In the genomic region with DNA sequence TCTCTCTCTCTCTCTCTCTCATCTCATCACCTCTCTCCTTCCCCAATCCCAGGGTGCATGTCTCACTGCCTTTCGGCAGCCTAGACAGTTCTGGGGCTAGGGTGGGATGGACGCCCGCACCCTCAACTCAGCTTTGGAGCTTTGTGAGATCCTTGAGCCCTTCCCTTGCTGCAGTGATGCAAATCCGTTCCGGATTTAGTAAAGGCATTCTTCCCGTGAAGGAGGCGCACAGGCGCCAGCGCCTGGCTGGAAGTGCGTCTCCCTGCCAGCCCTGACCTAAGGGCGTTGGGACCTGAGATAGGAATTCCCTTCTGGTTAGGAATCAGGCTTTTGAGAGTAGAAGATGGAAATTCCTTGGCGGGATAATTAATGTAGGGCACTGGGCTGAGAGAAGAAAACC, we compare ENCODE assay signal across 9 mouse cellular contexts. TPM values are rescaled to one million over a fixed set of nuclear protein-coding genes. Genes with fewer than 3 reads are reported as not detected.
A peak's percentile ranks its signal among the peaks of the same experiment; 100 is the strongest.
DNase-seq lines count a peak whose midpoint lies in the region; ATAC-seq and TF ChIP-seq lines count a peak whose summit lies in the region.
"Had no signal": no experiment of that assay in that cellular context is flagged by ENCODE, and none has a peak within 500 bp of the region (broad histone marks: within the 10 kb centered on the region; RNA-seq: fewer than 3 reads in every experiment).

No protein-coding gene starts in this region.

- ATAC-seq in forebrain, embryonic 11.5 days (replicated peaks; ENCODE audit: low FRiP score), result no peak

- TF ChIP-seq CTCF in lung, adult 2 months (IDR thresholded peaks at IDR 0.05; ENCODE audit: insufficient read depth, low read length), result no peak

- peak overlapping the region; percentile 47 for H3K9ac ChIP-seq in forebrain, embryonic 11.5 days (ENCODE audit: low read length)
- H3K9ac ChIP-seq: liver, embryonic 13.5 days had no signal

- peak overlapping the region; percentile 31; the same call in 1 of the 2 replicates for H3K4me2 ChIP-seq in forebrain, embryonic 11.5 days (ENCODE audit: low read depth, low read length, severe bottlenecking)
- H3K4me2 ChIP-seq: liver, embryonic 13.5 days had no signal

- no peaks in the 10 kb centered on the region for H3K9me3 ChIP-seq in forebrain, embryonic 11.5 days (ENCODE audit: control insufficient read depth, low read length)
- H3K9me3 ChIP-seq in hindbrain, embryonic 10.5 days, result no peaks in the 10 kb centered on the region
- H3K9me3 ChIP-seq: liver, embryonic 13.5 days had no signal

- TF ChIP-seq POLR2A in lung, adult 2 months (IDR thresholded peaks at IDR 0.05; ENCODE audit: borderline replicate concordance, extremely low read depth, low read depth, low read length), result peak; percentile 40; the same call in 1 of the 2 replicates

- no peaks in the 10 kb centered on the region for H3K36me3 ChIP-seq in forebrain, embryonic 11.5 days (ENCODE audit: control insufficient read depth, insufficient read depth, low read length)
- H3K36me3 ChIP-seq in hindbrain, embryonic 10.5 days, result no peaks in the 10 kb centered on the region
- H3K36me3 ChIP-seq: liver, embryonic 13.5 days had no signal

- H3K4me1 ChIP-seq in forebrain, embryonic 11.5 days (replicated peaks; ENCODE audit: control insufficient read depth, insufficient read depth, low read length), result peaks cover 4% of the 10 kb centered on the region; the same call in 1 of the 2 replicates
- H3K4me1 ChIP-seq in hindbrain, embryonic 10.5 days (replicated peaks), result peaks cover 22% of the 10 kb centered on the region
- H3K4me1 ChIP-seq in lung, adult 2 months (ENCODE audit: control insufficient read depth, insufficient read depth, low read length), result peaks cover 2% of the 10 kb centered on the region; the same call in 1 of the 2 replicates
- H3K4me1 ChIP-seq: liver, embryonic 13.5 days had no signal

- peak; percentile 53 for DNase-seq in right cerebral cortex, postnatal 25 days
- no peak for DNase-seq in right cerebral cortex, postnatal 14 days
- DNase-seq in forebrain, embryonic 11.5 days (ENCODE audit: low spot score), result no peak
- peak; percentile 47 for DNase-seq in hindbrain, embryonic 10.5 days (ENCODE audit: low spot score)
- DNase-seq in lung, adult 2 months, result peak; percentile 46
- no peak for DNase-seq in thymus, postnatal 0 days (ENCODE audit: low spot score)
- DNase-seq in ovary, postnatal 10 days (ENCODE audit: low spot score), result no peak
- no peak for DNase-seq in ovary, postnatal 36 days (ENCODE audit: low spot score)
- DNase-seq: liver, embryonic 13.5 days had no signal

- 5% methylated on average over 12 of the region's 12 CpGs for WGBS in forebrain, embryonic 11.5 days
- WGBS in hindbrain, embryonic 10.5 days, result 5% methylated on average over 12 of the region's 12 CpGs
- WGBS in lung, adult 2 months, result 10% methylated on average over 12 of the region's 12 CpGs

- H3K27me3 ChIP-seq in forebrain, embryonic 11.5 days (ENCODE audit: control insufficient read depth, insufficient read depth, low read length), result no peaks in the 10 kb centered on the region
- no peaks in the 10 kb centered on the region for H3K27me3 ChIP-seq in hindbrain, embryonic 10.5 days (ENCODE audit: insufficient read depth, poor library complexity, severe bottlenecking)

- H3K4me3 ChIP-seq in forebrain, embryonic 11.5 days (ENCODE audit: low read depth, low read length), result 0 out of 2 replicates have a peak overlapping the region, but pooled peaks have one; percentile 2
- peak overlapping the region; percentile 18 for H3K4me3 ChIP-seq in hindbrain, embryonic 10.5 days
- H3K4me3 ChIP-seq in lung, adult 2 months (replicated peaks; ENCODE audit: extremely low read depth, low read depth, low read length), result peak overlapping the region; percentile 54
- H3K4me3 ChIP-seq: liver, embryonic 13.5 days had no signal

- no peak overlapping the region for H3K27ac ChIP-seq in forebrain, embryonic 11.5 days (ENCODE audit: low read depth, low read length)
- H3K27ac ChIP-seq in hindbrain, embryonic 10.5 days, result peak overlapping the region; percentile 73
- H3K27ac ChIP-seq: liver, embryonic 13.5 days had no signal

RNA-seq across cellular contexts. Expression of a gene that starts 9.6 kb away (rescaled TPM):
- polyA plus RNA-seq in forebrain, embryonic 11.5 days (2014; fragmentation: Nextera tagmentation; extraction: Ambion mirVana), result not detected in 2 replicates
- polyA plus RNA-seq in hindbrain, embryonic 10.5 days (2016; fragmentation: Nextera tagmentation; extraction: Ambion mirVana), result not detected in 2 replicates
- polyA plus RNA-seq in lung, adult 2 months (2012; rRNA removed), result not detected in 2 replicates
- polyA plus RNA-seq in thymus, postnatal 0 days (2015; fragmentation: Nextera tagmentation; extraction: Ambion mirVana), result not detected in 2 replicates
- polyA plus RNA-seq: liver, embryonic 13.5 days had no signal

RNA-seq across cellular contexts. Expression of a gene that starts 9.6 kb away (rescaled TPM):
- polyA plus RNA-seq in forebrain, embryonic 11.5 days (2014; fragmentation: Nextera tagmentation; extraction: Ambion mirVana), result not detected in 2 replicates
- polyA plus RNA-seq in hindbrain, embryonic 10.5 days (2016; fragmentation: Nextera tagmentation; extraction: Ambion mirVana), result not detected in 2 replicates
- not detected in 2 replicates for polyA plus RNA-seq in lung, adult 2 months (2012; rRNA removed)
- polyA plus RNA-seq in thymus, postnatal 0 days (2015; fragmentation: Nextera tagmentation; extraction: Ambion mirVana), result not detected in 2 replicates
- polyA plus RNA-seq: liver, embryonic 13.5 days had no signal

RNA-seq across cellular contexts. Expression of a gene that starts 15.3 kb away (rescaled TPM):
- polyA plus RNA-seq in forebrain, embryonic 11.5 days (2014; fragmentation: Nextera tagmentation; extraction: Ambion mirVana), result 0.19 TPM in 1 of 2 replicates, not detected in the other
- 0.26 TPM in 1 of 2 replicates, not detected in the other for polyA plus RNA-seq in hindbrain, embryonic 10.5 days (2016; fragmentation: Nextera tagmentation; extraction: Ambion mirVana)
- polyA plus RNA-seq in lung, adult 2 months (2012; rRNA removed), result 60.8 and 93.7 TPM in 2 replicates
- polyA plus RNA-seq in thymus, postnatal 0 days (2015; fragmentation: Nextera tagmentation; extraction: Ambion mirVana), result 3.2 and 4.1 TPM in 2 replicates
- polyA plus RNA-seq: liver, embryonic 13.5 days had no signal

RNA-seq across cellular contexts. Expression of a gene that starts 31.6 kb away (rescaled TPM):
- 2.3 and 2.8 TPM in 2 replicates for polyA plus RNA-seq in forebrain, embryonic 11.5 days (2014; fragmentation: Nextera tagmentation; extraction: Ambion mirVana)
- 2.1 and 2.2 TPM in 2 replicates for polyA plus RNA-seq in hindbrain, embryonic 10.5 days (2016; fragmentation: Nextera tagmentation; extraction: Ambion mirVana)
- polyA plus RNA-seq in lung, adult 2 months (2012; rRNA removed), result 3.7 and 5.7 TPM in 2 replicates
- 0.87 and 1.1 TPM in 2 replicates for polyA plus RNA-seq in thymus, postnatal 0 days (2015; fragmentation: Nextera tagmentation; extraction: Ambion mirVana)

RNA-seq across cellular contexts. Expression of a gene that starts 38.7 kb away (rescaled TPM):
- polyA plus RNA-seq in forebrain, embryonic 11.5 days (2014; fragmentation: Nextera tagmentation; extraction: Ambion mirVana), result 58.0 and 71.4 TPM in 2 replicates
- 49.2 and 57.3 TPM in 2 replicates for polyA plus RNA-seq in hindbrain, embryonic 10.5 days (2016; fragmentation: Nextera tagmentation; extraction: Ambion mirVana)
- 23.5 and 23.8 TPM in 2 replicates for polyA plus RNA-seq in lung, adult 2 months (2012; rRNA removed)
- polyA plus RNA-seq in thymus, postnatal 0 days (2015; fragmentation: Nextera tagmentation; extraction: Ambion mirVana), result 4.2 and 4.7 TPM in 2 replicates

Comparison
In these comparisons a context has a peak if more than half of its experiments do, and no peak if none do; other contexts are left out.
1. DNase-seq: peak in right cerebral cortex, postnatal 25 days (single experiment), hindbrain, embryonic 10.5 days (single experiment) and lung, adult 2 months (single experiment); none in right cerebral cortex, postnatal 14 days (single experiment), forebrain, embryonic 11.5 days (single experiment), thymus, postnatal 0 days (single experiment), ovary, postnatal 10 days (single experiment) and ovary, postnatal 36 days (single experiment).
2. H3K4me3 ChIP-seq: peak in every context shown above with its lines; median percentile 54 in lung, adult 2 months; 18 in hindbrain, embryonic 10.5 days; 2 in forebrain, embryonic 11.5 days.
3. RNA of a gene that starts 15.3 kb away (polyA plus RNA-seq): 60.8 to 93.7 TPM in lung, adult 2 months; 3.2 to 4.1 TPM in thymus, postnatal 0 days, 0.19 TPM in forebrain, embryonic 11.5 days and 0.26 TPM in hindbrain, embryonic 10.5 days; every median in the first group is over 10 times any median in the second.